Mouse (Mus musculus) midbrain, embryonic 16.5 days (tissue): ENCODE results near the gene Zfp827. TPM values are rescaled to one million over a fixed set of nuclear protein-coding genes. Genes with fewer than 3 reads are reported as not detected.

Source experiments
- ATAC-seq: fragments of 200-750 bp; cut with Nextera tagmentation; 2 replicates; pipeline ENCODE4 v1.8.0; 2017; ENCODE audit warnings: moderate TSS enrichment
- H3K27ac ChIP-seq: fragments of 300-500 bp; sonication (generic); 2 replicates; pipeline ENCODE4 v1.5.1; 2014; ENCODE audit warnings: mild to moderate bottlenecking, low read length, mixed read lengths
- H3K27me3 ChIP-seq: fragments of 300-500 bp; sonication (generic); 2 replicates; pipeline ENCODE4 v1.6.1; 2014; ENCODE audit warnings: low read depth, low read length, mixed read lengths; ENCODE audit not compliant: control insufficient read depth, insufficient read depth
- H3K36me3 ChIP-seq: fragments of 300-500 bp; sonication (generic); 2 replicates; pipeline ENCODE4 v1.6.1; 2014; ENCODE audit warnings: mild to moderate bottlenecking, low read length, moderate library complexity, mixed read lengths; ENCODE audit not compliant: control insufficient read depth, insufficient read depth
- H3K4me1 ChIP-seq: fragments of 300-500 bp; sonication (generic); 2 replicates; pipeline ENCODE4 v1.6.1; 2014; ENCODE audit warnings: mild to moderate bottlenecking, low read length, mixed read lengths; ENCODE audit not compliant: control insufficient read depth, insufficient read depth
- H3K4me2 ChIP-seq: fragments of 300-500 bp; sonication (generic); 2 replicates; pipeline ENCODE4 v1.6.1; 2014; ENCODE audit warnings: mild to moderate bottlenecking, low read length, mixed read lengths
- H3K4me3 ChIP-seq: fragments of 300-500 bp; sonication (generic); 2 replicates; pipeline ENCODE4 v1.5.1; 2014; ENCODE audit warnings: low read depth, mild to moderate bottlenecking, low read length, moderate library complexity, mixed read lengths
- H3K9ac ChIP-seq: fragments of 300-500 bp; sonication (generic); 2 replicates; pipeline ENCODE4 v1.6.1; 2014; ENCODE audit warnings: low read depth, low read length, mixed read lengths
- H3K9me3 ChIP-seq: fragments of 300-500 bp; sonication (generic); replicated peaks from 2 replicates; pipeline ENCODE4 v1.6.1; 2014; ENCODE audit warnings: mild to moderate bottlenecking, low read length, mixed read lengths; ENCODE audit not compliant: control insufficient read depth, poor library complexity, severe bottlenecking
- WGBS: fragments of 180-500 bp; shearing (Covaris S2); extraction: QIAGEN DNeasy Blood & Tissue Kit; methylation state at CpG from one replicate; pipeline ENCODE4 v1.1.7; 2014; 5-methylcytosine and 5-hydroxymethylcytosine counted together
- polyA plus RNA-seq: library from polyadenylated mRNA; unstranded; fragments of >200 nt; fragmentation: Nextera tagmentation; extraction: Ambion mirVana; gene quantifications from 2 replicates; pipeline ENCODE4 v1.2.1, GENCODE M21; 2015

The Zfp827 gene
- polyA plus RNA-seq, 1 experiment from 2014 or later, result 11.6 TPM

- no peak overlapping the region for H3K4me3 ChIP-seq
- H3K36me3 ChIP-seq, result peaks cover 5% of the 10 kb centered on the region; the same call in 1 of the 2 replicates
- 92% methylated on average over 5 of the region's 5 CpGs for WGBS
- peaks cover 28% of the 10 kb centered on the region for H3K4me1 ChIP-seq
- no peak overlapping the region for H3K9ac ChIP-seq
- H3K9me3 ChIP-seq, result no peaks in the 10 kb centered on the region
- no peak overlapping the region for H3K4me2 ChIP-seq
- H3K27ac ChIP-seq, result no peak overlapping the region
- no peak for ATAC-seq
- no peaks in the 10 kb centered on the region for H3K27me3 ChIP-seq
Observed at GRCm38 (mm10) chr8:79077256-79077655, 49.0 kb downstream of the Zfp827 start.

DNA sequence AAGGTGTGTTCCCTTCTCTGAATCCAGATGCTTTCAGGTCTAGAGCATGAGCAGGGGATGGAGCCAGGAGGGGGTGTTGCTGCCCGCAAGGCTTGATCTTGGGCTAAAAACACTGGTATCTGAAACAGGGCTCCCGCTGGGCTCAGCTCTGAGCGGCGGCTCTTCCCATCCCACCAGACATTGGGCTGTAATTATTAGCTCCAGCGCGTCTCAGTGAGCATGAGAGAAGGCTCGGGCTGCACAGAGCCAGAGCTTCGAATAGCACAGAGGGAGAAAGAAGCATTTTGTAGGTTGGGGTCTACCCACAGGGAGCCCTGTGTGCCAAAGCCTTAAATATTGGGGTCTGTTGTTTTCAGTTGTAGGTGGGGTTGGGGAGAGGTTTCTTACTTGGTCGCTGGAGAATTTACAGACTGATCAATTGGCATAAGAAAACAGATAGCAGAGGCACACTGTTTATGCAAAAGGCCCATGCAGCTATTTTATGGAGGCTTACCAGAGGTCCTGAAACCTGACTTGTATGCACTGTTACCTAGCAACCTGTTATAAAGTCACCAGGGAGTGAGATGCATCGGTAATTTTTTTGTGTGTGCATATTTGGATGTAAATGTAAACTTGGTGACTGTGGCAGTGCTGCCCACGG lies 50.4 kb downstream of the Zfp827 start:
- peak; percentile 80 for ATAC-seq
- 4% methylated on average over 11 of the region's 11 CpGs for WGBS
- Histone ChIP-seq H3K36me3 (peaks cover 5% of the 10 kb centered on the region; the same call in 1 of the 2 replicates), H3K4me3 (no peak overlapping the region), H3K4me1 (peaks cover 32% of the 10 kb centered on the region), H3K4me2 (peak overlapping the region; percentile 37), H3K27ac (peak overlapping the region; percentile 85), H3K27me3 (no peaks in the 10 kb centered on the region), H3K9ac (peak overlapping the region; percentile 49), H3K9me3 (no peaks in the 10 kb centered on the region)

DNA sequence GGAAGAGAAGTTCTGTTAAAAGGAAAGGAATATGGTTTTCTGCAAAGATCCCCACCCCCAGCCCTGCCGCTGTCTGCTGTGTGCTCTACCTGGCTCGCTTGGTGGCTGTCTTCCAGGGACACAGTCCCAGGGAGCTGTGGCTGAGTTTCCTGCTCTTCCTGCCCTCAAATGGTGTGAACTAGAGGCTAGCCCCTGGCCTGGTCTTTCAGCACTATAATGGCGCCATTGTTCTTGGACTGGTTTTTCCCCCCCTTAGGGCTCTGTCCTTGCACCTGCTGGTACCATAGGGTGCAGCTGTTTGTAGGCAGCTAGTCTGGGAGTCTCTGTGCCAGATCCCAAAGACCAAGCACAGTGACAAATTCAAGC lies 50.9 kb downstream of the Zfp827 start:
- 48% methylated on average over 3 of the region's 3 CpGs for WGBS
- Histone ChIP-seq H3K9me3 (no peaks in the 10 kb centered on the region), H3K27ac (peak overlapping the region; percentile 85), H3K9ac (0 out of 2 replicates have a peak overlapping the region, but pooled peaks have one; percentile 7), H3K4me1 (peaks cover 32% of the 10 kb centered on the region), H3K4me3 (no peak overlapping the region), H3K4me2 (peak overlapping the region; percentile 3; the same call in 1 of the 2 replicates), H3K27me3 (no peaks in the 10 kb centered on the region), H3K36me3 (peaks cover 5% of the 10 kb centered on the region; the same call in 1 of the 2 replicates)
- peak; percentile 57 for ATAC-seq

DNA sequence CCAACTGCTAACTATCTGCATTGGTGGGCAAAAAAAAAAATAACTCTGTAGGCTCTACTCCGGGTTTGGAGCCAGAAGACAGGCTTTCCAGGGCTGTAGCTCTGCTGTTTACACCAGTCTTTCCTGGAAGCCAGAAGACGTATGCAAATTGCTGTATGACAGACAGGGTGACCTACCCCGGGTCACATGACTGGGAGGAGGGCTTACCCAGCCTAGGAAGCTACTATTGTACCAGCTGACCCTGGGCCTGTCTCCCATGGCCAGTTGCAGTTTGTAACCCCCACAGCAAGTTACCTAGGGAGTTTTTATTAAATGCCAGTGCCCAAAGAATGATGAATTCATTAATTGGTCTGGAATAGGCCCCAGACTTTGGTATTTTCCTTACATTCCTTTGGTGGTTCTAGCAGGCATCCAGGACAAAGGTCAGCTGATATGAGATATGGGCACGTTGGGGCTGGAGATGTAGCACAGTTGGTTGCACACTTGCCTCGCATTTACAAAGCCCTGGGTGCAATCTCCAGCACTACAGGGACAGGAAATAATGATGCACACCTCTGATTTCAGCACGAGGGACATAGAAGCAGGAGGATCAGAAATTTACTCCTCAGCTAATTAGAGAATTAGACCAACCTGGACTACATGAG lies 52.0 kb downstream of the Zfp827 start:
- Histone ChIP-seq H3K36me3 (peaks cover 7% of the 10 kb centered on the region; the same call in 1 of the 2 replicates), H3K27ac (no peak overlapping the region; the same call in none of the 2 replicates), H3K4me2 (no peak overlapping the region), H3K27me3 (no peaks in the 10 kb centered on the region), H3K9me3 (no peaks in the 10 kb centered on the region), H3K4me3 (no peak overlapping the region), H3K9ac (no peak overlapping the region), H3K4me1 (peaks cover 32% of the 10 kb centered on the region)
- no peak for ATAC-seq
- WGBS, result 77% methylated on average over 6 of the region's 6 CpGs

DNA sequence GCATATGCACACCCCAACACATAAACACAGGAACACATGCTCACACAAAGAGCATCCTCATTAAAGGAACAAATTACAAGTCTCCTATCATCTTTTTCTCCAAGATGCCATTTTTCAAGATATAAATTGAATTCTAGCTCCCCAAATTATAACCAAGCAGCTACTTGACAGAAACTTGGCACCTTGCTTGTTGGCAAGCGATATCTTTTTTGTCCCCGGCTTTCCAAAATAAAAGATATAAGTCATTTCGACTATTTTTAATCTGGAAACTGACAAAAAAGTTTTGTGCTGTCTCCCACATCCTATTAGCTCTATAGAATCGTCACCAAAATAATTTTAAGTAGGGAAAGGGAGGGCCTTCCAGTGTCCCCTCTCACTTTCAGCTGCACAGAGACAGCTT lies 53.1 kb downstream of the Zfp827 start:
- H3K9ac ChIP-seq, result no peak overlapping the region
- no peak overlapping the region for H3K4me2 ChIP-seq
- H3K27me3 ChIP-seq, result no peaks in the 10 kb centered on the region
- WGBS, result 91% methylated on average over 4 of the region's 4 CpGs
- H3K4me3 ChIP-seq, result no peak overlapping the region
- no peaks in the 10 kb centered on the region for H3K9me3 ChIP-seq
- H3K27ac ChIP-seq, result no peak overlapping the region
- H3K36me3 ChIP-seq, result peaks cover 3% of the 10 kb centered on the region; the same call in 1 of the 2 replicates
- peaks cover 32% of the 10 kb centered on the region for H3K4me1 ChIP-seq
- no peak for ATAC-seq

DNA sequence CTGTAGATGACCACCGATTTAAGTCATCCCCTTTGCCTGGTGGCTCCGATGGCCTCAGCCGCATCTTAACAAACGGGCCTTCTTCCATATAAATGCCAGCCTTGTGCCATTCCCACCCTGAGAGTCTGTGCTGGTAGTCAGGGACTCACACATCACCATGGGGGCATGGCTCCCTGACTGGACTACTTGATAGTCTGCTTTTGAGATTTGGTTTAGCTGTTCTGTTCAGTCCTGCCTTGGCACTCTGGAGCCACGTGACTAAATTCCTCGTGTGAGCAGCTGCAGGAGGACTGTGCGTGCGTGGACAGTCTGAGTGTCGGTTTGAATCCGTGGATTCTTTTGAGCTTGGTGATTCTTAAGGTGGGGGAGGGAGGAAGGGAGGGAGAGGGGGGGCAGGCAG lies 53.7 kb downstream of the Zfp827 start:
- Histone ChIP-seq H3K9ac (no peak overlapping the region), H3K4me3 (no peak overlapping the region), H3K27me3 (no peaks in the 10 kb centered on the region), H3K4me1 (peaks cover 32% of the 10 kb centered on the region), H3K9me3 (no peaks in the 10 kb centered on the region), H3K27ac (peak overlapping the region; percentile 49), H3K36me3 (0 out of 2 replicates have a peak, but pooled peaks cover 2% of the 10 kb centered on the region), H3K4me2 (no peak overlapping the region)
- 69% methylated on average over 10 of the region's 10 CpGs for WGBS
- ATAC-seq, result peak; percentile 30; the same call in 1 of the 2 replicates

DNA sequence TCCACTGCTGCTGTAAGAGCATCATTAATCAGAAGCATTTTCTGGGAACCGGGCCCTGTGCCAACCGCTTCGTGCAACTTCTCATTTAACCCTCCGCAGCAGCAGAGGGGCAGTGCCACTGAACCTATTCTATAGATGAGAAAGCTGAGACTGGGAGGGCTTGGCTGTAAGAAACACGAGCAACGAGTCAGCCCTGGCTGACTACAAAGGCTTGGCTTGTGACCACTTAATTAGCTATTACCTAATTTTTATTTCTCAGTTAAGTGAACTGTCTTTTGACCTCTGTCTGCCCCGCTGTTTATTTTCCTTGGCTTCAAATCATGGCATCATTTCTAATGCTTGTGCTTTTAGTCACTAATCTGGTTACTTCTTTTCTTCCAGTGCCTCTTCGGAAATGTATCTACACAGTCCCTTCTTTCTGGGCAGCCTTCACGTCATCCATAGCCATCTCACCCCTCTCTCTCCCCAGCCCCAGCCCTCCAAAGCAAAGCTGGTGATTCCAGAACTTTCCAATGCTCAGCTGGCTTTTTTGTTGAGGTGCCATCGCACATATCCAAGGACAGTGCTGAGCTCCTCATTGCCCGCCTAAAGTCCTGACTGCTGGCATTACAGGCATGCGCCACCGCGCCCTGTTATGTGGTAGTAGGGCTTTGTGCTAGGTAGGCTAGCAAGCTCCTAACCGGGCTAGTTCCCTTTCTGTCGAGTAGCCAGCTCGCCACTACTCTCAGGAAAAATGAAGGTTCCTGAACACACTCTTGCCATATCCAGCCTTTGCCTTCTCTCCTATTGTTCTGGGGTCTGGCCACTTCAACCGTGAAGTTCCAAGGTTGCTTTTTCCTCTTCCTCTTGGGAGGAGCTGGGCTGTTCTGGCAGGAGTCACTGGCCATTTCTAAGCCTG lies 55.5 kb downstream of the Zfp827 start:
- Histone ChIP-seq H3K36me3 (0 out of 2 replicates have a peak, but pooled peaks cover 2% of the 10 kb centered on the region), H3K27ac (no peak overlapping the region), H3K9me3 (no peaks in the 10 kb centered on the region), H3K4me1 (peaks cover 21% of the 10 kb centered on the region), H3K9ac (no peak overlapping the region), H3K4me2 (no peak overlapping the region), H3K27me3 (no peaks in the 10 kb centered on the region), H3K4me3 (no peak overlapping the region)
- no peak for ATAC-seq
- 77% methylated on average over 18 of the region's 18 CpGs for WGBS

- Histone ChIP-seq H3K27ac (no peak overlapping the region), H3K27me3 (no peaks in the 10 kb centered on the region), H3K9me3 (no peaks in the 10 kb centered on the region), H3K9ac (no peak overlapping the region), H3K4me3 (no peak overlapping the region), H3K4me1 (peaks cover 14% of the 10 kb centered on the region), H3K36me3 (0 out of 2 replicates have a peak, but pooled peaks cover 2% of the 10 kb centered on the region), H3K4me2 (no peak overlapping the region)
- 84% methylated on average over 3 of the region's 3 CpGs for WGBS
- ATAC-seq, result no peak
Observed at GRCm38 (mm10) chr8:79084359-79084820, 56.2 kb downstream of the Zfp827 start.
